Mouse (Mus musculus) embryo, embryonic 11 days (tissue): ENCODE data around the gene Tstd1.

ENCODE experiments used
- DNase-seq: peaks from one replicate; pipeline ENCODE4 v3.0.0-alpha.2; 2015

Gene Tstd1

DNA sequence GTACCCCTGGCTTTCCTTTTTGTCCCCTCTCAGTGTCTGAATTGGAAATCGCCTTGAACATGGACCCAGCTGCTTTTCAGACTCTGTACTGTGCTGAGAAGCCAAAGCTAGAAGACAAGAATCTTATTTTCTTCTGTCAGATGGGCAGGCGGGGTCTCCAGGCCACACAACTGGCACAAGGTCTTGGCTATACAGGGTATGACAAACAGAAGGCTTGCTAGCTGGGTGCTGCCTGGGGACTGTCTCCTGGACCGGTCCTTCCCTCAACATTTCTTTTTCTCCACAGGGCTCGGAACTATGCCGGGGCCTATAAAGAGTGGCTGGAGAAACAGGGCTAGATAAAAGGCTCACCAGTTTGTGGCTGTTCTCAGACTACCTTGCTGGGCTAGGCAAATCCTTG, 1.2 kb downstream of the Tstd1 start:
- DNase-seq: no peak

DNA sequence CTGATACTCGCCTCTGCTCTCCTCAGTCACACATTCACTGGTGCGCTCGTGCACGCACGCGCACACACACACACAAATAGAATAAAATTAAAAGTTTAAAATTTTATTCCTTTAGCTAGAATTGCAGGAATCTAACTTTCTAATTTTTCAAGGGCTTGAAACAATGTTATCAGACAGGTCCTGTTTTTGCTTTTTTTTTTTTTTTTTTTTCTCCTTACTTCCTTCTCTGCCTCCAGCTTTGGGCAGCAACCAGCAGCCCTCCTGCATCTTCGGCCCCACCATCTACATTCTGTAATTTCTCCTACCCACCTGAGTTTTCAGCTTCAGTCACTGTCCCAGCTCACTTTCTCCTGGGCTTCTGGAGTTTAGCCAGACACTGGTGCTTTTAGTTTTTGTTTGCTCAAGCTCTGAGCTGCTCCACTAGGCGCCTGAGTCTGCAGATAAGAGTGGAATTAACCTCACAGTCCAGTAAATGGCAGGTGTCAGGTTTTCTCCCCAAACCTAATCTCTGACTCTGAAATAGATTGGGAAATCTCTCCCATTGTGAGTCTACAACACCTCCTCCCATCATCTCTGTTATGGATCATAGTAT, 3.9 kb downstream of the Tstd1 start:
- no peak for DNase-seq

- no peak for DNase-seq
Measured at GRCm38 (mm10) chr1:171424638-171425037, 6.0 kb downstream of the Tstd1 start.

DNA sequence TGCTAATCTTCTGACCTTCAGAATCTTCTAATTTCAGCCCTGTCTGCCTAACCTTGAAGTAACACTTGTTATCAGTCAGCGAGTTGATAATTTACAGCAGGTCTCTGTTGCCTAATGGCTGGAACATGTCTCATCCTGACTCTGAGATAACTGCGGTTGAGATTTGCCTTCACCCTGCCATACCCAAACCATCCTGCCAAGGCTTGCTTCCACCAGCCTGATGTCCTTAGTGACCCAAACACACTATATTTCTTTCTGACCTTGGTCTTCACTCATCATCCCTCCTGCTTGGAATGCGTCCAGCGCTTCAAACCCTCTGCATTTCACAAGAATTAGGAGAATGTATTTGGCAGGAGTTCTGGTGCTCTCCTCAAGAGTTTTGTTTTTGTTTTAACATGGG, 6.5 kb downstream of the Tstd1 start:
- DNase-seq: no peak

- no peak for DNase-seq
Measured at GRCm38 (mm10) chr1:171432158-171432557, 13.5 kb downstream of the Tstd1 start.

GRCm38 (mm10) chr1:171435288-171435814, 16.7 kb downstream of the Tstd1 start:
- peak; percentile 23 for DNase-seq

- no peak for DNase-seq
Measured at GRCm38 (mm10) chr1:171435974-171436373, 17.3 kb downstream of the Tstd1 start.

- peak; percentile 82 for DNase-seq
Measured at GRCm38 (mm10) chr1:171437264-171438013, 18.8 kb downstream of the Tstd1 start, which contains the start of gene F11r. TSS of gene F11r (plus strand) at chr1:171437535.

DNA sequence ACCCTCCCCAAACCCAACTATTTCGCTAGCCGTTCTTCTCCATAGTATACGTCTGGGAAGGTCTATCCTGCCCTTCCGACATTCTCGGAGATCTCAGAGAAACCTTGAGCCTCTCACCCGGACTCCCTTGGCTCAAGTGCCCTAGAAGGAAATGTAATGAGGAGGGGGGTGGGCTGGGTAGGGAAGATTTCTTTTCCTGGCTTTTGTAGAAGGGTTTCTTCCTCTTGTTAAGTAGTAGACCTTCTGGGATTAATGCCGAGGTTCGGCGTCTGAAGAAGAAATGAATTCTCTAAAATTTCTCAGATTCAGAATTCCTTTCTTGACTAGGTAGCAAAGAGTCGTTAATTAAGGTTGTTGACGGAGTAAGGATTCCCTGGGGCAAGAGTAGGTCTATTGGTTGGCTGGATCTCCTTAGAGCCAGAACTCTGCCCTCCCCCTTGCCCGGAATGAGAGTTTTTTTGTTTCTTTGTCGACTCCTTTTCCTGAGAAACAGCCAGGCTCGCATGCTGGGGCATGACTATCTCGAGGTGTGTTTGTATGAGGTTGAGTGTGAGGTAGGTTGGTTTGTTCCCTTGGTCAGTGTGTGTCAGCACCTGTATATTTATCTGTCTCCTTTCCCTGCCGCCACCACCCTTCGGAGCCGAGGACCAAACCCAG, 19.5 kb downstream of the Tstd1 start:
- peak; percentile 27 for DNase-seq

- DNase-seq: no peak
Measured at GRCm38 (mm10) chr1:171439072-171439471, 20.4 kb downstream of the Tstd1 start.

DNA sequence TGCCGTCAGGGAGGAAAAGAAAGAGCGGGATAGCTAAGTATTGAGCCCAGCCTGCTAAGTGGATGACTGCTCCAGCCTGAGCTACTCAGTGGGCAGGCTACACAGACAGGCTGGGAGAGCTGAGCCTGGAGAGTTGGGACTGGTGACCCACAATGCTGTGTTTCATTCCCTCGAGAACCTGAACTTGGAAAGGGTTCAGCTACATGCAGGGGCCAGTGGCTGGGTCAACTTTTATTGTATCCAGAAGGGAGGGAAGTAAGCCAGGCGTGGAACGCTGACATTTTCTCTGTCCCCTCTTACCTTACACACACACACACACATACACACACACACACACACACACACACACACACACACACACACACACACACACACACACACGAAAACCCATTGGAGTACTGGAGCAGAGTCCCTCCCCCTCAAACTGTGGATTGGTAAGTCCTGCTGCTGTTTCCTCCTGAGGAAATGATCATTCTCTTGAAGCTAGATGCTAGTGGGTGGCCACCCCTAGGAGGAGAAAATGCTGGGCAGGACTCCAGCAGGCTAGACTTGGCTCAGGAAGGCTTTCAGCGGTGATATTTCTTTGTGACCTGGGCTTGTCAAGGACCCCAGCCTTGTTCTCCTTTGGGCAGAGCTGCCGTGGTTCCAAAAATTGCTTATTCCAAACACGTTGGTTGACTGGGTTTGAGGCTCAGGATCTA, 21.5 kb downstream of the Tstd1 start:
- no peak for DNase-seq

DNA sequence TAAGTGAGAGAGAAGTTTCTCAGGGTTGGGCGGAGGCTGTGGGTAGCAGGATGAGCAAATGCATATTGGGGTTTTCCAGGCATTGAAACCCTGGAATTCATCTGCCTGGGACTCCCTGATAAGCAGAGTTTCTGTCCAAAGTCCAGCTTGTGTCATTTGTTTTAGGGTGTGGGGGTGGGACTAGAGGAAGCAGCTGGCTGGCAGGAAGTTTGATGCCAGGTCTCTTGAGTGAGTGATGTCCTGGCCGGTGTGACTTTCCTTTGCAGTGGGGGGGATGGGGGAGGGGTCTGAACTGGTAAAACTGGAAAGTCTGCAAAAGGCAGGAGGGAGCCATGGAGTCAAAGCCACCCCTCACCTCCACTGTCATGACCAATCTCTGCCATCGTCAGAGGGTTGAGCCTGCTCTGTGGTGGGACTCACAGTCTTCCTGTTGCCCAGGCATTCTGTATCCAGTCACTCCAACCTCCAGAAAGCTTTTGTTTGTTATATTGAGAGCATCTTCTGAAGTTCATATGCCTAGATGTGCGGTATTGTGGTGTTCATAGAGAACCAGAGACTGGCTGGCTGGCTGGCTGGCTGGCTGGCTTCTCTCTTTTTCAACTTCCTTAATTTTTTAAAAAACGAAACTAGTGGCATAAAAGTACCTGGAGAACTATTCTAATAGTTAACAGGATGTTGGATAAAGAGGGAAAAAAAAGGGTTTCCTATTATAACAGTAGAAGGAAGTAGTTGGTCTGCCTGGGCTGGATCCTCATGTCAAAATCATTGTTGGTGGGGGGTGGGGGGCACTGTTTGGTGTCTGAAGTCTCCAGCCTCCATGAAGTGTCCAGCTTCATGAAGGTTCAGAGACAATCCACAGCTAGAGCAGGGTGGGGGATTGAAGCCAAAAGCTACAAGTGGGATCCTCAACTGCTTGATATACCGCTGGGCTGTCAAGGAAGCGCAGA, 23.1 kb downstream of the Tstd1 start:
- DNase-seq: no peak

DNA sequence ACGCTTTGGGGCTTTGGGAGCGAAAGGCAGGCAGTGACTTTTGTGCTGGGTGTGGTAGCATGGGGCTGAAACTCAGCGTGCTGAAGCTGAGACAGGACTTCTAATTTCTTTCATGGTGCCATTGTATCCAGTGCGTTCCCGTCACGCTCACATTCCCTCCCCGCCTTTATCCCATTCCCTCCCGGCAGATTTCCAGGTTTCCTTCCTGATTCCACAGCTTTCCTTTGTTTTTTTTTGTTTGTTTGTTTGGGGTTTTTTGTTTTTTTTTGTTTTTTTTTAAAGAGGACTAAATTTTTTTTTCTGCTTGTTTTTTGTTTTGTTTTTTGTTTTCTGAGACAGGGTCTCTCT, 23.7 kb downstream of the Tstd1 start:
- no peak for DNase-seq

DNA sequence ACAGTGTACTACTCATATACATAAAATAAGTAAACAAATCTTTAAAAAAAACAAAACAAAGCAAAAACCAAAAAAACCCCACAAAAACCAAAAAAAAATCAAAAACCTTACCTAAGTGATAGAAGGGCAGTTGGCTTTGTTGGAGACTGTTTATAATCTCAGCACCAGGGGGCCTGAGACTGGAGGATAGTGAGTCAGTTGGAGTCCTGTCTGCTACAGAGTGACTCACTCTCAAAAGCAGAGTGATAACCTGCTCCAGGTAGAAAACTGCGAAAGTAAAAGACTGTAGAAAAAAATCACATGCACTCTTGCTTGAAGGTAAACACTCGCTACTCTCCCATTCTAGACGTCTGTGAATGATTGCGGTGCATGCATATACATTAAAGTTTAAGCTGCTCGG, 26.4 kb downstream of the Tstd1 start:
- no peak for DNase-seq

DNA sequence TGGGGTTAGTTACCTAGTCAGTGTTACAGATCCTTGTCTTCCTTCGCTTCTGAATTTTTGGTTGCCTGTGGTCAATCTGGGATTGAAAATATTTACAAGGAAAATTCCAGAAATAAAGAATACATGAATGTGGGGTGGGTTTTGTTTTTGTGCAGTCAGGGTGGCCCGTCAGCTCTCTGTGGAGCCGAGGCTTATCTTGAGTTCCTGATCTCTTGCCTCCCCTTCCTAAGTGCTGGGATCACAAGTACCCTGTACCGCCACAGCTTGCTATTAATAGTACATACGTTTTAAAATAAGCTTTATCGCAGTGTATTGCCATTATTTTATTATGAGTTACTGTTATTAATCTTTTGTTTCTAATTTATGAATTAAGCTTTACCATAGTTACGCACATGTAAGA, 28.2 kb downstream of the Tstd1 start:
- DNase-seq: no peak

DNA sequence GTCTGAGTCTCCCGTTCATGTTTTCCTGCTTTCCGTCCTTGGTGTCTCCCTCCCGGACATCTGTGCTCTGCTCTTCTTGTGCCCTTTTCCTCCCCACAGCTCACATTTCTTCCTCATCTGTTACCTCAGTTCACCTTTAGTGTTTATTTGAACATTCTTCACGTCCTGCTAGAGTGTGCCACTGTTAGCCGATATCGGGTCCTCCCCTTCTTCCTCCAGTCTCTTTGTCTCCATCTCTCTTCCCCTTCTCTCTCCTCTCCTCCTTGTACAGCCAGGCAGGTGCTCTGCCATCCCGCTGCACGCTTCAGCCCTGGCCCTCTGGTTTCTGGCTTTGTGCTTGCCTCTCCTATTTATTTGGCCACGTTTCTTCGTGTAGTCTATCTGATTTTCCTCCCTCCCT, 29.0 kb downstream of the Tstd1 start:
- no peak for DNase-seq

DNA sequence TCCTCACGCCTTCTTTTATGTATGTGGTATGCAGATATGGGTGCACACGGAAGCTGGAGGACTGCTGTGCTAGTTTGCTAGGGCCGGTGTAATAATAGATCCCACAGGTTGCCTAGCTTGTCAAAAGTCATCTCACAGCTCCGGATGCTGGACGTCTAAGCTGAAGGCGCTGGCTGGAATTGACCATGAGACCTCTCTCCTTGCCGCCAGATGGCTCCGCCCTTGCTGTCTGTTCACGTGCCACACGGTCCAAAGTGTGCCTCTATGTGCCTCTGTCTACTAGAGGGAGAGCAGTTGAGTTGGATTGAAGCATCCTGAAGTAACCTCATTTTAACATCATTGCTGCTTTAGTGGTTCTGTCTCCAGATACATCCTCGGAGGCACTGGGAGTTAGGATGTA, 31.4 kb downstream of the Tstd1 start:
- DNase-seq: no peak

GRCm38 (mm10) chr1:171451001-171451400, 32.3 kb downstream of the Tstd1 start:
- DNase-seq: no peak

- DNase-seq: no peak
Measured at GRCm38 (mm10) chr1:171452522-171452921, 33.9 kb downstream of the Tstd1 start.

DNA sequence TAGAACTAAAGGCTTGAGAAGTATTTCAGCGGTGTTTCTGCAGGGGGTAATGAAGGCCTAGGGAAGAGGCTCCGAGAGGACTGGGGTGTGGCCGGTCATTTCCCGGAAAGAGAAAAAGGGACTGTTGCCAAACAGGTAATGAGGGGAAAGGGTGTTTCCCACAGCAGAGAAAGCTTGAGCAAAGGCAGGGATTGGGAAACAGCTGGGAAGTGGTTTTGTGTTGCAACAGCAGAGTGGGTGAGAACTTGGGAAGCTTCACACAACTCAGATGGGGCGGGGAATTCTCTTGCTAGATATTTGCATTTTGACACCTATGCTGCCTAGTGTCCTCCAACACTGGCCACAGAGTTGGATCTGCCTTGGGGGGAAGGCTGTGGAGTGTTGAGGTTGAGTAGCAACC, 34.3 kb downstream of the Tstd1 start:
- no peak for DNase-seq

DNA sequence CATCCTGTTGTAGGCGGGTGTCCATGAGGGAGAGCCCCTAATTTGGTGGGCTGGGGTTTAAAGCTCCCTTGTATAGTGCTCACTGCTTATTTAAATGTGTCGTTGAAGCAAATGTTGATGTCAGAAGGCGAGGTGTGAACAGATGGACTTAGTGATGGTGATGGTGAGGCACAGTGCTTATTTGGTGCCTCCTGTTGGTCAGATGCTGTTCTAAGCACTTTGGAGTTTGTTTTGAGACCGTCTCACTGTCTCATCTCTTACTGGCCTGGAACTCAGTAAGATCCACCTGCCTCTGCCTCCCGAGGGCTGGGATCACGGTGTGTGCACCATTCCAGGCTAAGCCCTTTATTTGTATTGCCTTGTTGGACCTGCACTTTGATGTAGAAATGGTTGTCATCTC, 36.3 kb downstream of the Tstd1 start:
- DNase-seq: no peak

DNA sequence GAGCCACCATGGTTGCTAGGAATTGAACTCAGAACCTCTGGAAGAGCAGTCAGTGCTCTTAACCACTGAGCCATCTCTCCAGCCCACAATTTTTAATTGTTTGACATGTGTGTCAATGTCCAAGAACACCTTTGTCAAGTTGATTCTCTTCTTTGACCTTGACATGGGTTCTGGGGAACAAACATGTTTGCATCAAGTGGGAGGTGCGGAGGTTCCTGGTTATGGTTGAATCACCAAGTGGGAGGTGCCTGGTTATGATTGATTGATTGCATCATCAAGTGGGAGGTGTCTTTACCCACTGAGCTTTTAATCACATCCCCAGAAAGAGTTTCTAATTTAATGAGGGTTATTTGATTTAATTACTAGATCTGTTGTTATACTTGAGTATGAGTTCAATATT, 38.9 kb downstream of the Tstd1 start:
- DNase-seq: no peak
